Mouse (Mus musculus): Measurements from ENCODE around the gene H2al1f. TPM values are rescaled to one million over a fixed set of nuclear protein-coding genes. Genes with fewer than 3 reads are reported as not detected.

Gene H2al1f
- polyA plus RNA-seq, 1 experiment from 2014 or later, result not detected

GRCm38 (mm10) chrX:11346756-11347155, 31.8 kb downstream of the H2al1f start:
- 87% methylated on average over 3 of the region's 3 CpGs for WGBS
- H3K36me3 ChIP-seq (ENCODE audit: control insufficient read depth, insufficient read depth, low read length), result no peaks in the 10 kb centered on the region
- no peak for ATAC-seq (ENCODE audit: insufficient read depth, low FRiP score)
- no peak overlapping the region for H3K4me2 ChIP-seq (ENCODE audit: low read depth, low read length)
- H3K4me1 ChIP-seq (ENCODE audit: control insufficient read depth, insufficient read depth, low read length), result no peaks in the 10 kb centered on the region
- H3K27me3 ChIP-seq (ENCODE audit: control insufficient read depth, insufficient read depth, low read length), result peaks cover 9% of the 10 kb centered on the region; the same call in 1 of the 2 replicates
- no peak overlapping the region for H3K27ac ChIP-seq (ENCODE audit: low read length)
- no peaks in the 10 kb centered on the region for H3K9me3 ChIP-seq (replicated peaks; ENCODE audit: control insufficient read depth, low read length)
- H3K4me3 ChIP-seq (replicated peaks; ENCODE audit: low read length), result no peak overlapping the region
- no peak overlapping the region for H3K9ac ChIP-seq (ENCODE audit: low read length)

GRCm38 (mm10) chrX:11360823-11361222, 45.9 kb downstream of the H2al1f start:
- Histone ChIP-seq H3K4me3 (replicated peaks; ENCODE audit: low read length) (no peak overlapping the region), H3K9me3 (replicated peaks; ENCODE audit: control insufficient read depth, low read length) (no peaks in the 10 kb centered on the region), H3K4me1 (ENCODE audit: control insufficient read depth, insufficient read depth, low read length) (no peaks in the 10 kb centered on the region), H3K4me2 (ENCODE audit: low read depth, low read length) (no peak overlapping the region), H3K27me3 (ENCODE audit: control insufficient read depth, insufficient read depth, low read length) (peaks cover 11% of the 10 kb centered on the region; the same call in 1 of the 2 replicates), H3K27ac (ENCODE audit: low read length) (no peak overlapping the region), H3K36me3 (ENCODE audit: control insufficient read depth, insufficient read depth, low read length) (no peaks in the 10 kb centered on the region), H3K9ac (ENCODE audit: low read length) (no peak overlapping the region)
- no peak for ATAC-seq (ENCODE audit: insufficient read depth, low FRiP score)
- 83% methylated on average over 6 of the region's 6 CpGs for WGBS

- H3K36me3 ChIP-seq (ENCODE audit: control insufficient read depth, insufficient read depth, low read length), result no peaks in the 10 kb centered on the region
- ATAC-seq (ENCODE audit: insufficient read depth, low FRiP score), result no peak
- H3K4me3 ChIP-seq (replicated peaks; ENCODE audit: low read length), result no peak overlapping the region
- WGBS, result 81% methylated on average over 2 of the region's 2 CpGs
- H3K27me3 ChIP-seq (ENCODE audit: control insufficient read depth, insufficient read depth, low read length), result peaks cover 11% of the 10 kb centered on the region; the same call in 1 of the 2 replicates
- no peak overlapping the region for H3K9ac ChIP-seq (ENCODE audit: low read length)
- H3K9me3 ChIP-seq (replicated peaks; ENCODE audit: control insufficient read depth, low read length), result no peaks in the 10 kb centered on the region
- H3K27ac ChIP-seq (ENCODE audit: low read length), result no peak overlapping the region
- H3K4me2 ChIP-seq (ENCODE audit: low read depth, low read length), result no peak overlapping the region
- no peaks in the 10 kb centered on the region for H3K4me1 ChIP-seq (ENCODE audit: control insufficient read depth, insufficient read depth, low read length)
Observed at GRCm38 (mm10) chrX:11361261-11361660, 46.3 kb downstream of the H2al1f start.

GRCm38 (mm10) chrX:11363890-11364289, 48.9 kb downstream of the H2al1f start:
- Histone ChIP-seq H3K36me3 (ENCODE audit: control insufficient read depth, insufficient read depth, low read length) (no peaks in the 10 kb centered on the region), H3K27ac (ENCODE audit: low read length) (no peak overlapping the region), H3K4me3 (replicated peaks; ENCODE audit: low read length) (no peak overlapping the region), H3K27me3 (ENCODE audit: control insufficient read depth, insufficient read depth, low read length) (peaks cover 11% of the 10 kb centered on the region; the same call in 1 of the 2 replicates), H3K9me3 (replicated peaks; ENCODE audit: control insufficient read depth, low read length) (no peaks in the 10 kb centered on the region), H3K4me1 (ENCODE audit: control insufficient read depth, insufficient read depth, low read length) (no peaks in the 10 kb centered on the region), H3K9ac (ENCODE audit: low read length) (no peak overlapping the region), H3K4me2 (ENCODE audit: low read depth, low read length) (no peak overlapping the region)
- WGBS, result 70% methylated on average over 6 of the region's 6 CpGs
- ATAC-seq (ENCODE audit: insufficient read depth, low FRiP score), result no peak

Other genes starting within 250 kb of the H2al1f start
- not detected in 2 replicates for gene H2al1a, start 15.9 kb upstream of the H2al1f start, polyA plus RNA-seq (2015; fragmentation: Nextera tagmentation; extraction: Ambion mirVana)
- gene H2al1b, start 12.7 kb upstream of the H2al1f start, polyA plus RNA-seq (2015; fragmentation: Nextera tagmentation; extraction: Ambion mirVana), result not detected in 2 replicates
- gene H2al1c, start 9.5 kb upstream of the H2al1f start, polyA plus RNA-seq (2015; fragmentation: Nextera tagmentation; extraction: Ambion mirVana), result not detected in 2 replicates
- not detected in 2 replicates for gene H2al1d, start 6.3 kb upstream of the H2al1f start, polyA plus RNA-seq (2015; fragmentation: Nextera tagmentation; extraction: Ambion mirVana)
- not detected in 2 replicates for gene H2al1e, start 3.2 kb upstream of the H2al1f start, polyA plus RNA-seq (2015; fragmentation: Nextera tagmentation; extraction: Ambion mirVana)
- not detected in 2 replicates for gene H2al1g, start 3.1 kb downstream of the H2al1f start, polyA plus RNA-seq (2015; fragmentation: Nextera tagmentation; extraction: Ambion mirVana)
- not detected in 2 replicates for gene H2al1h, start 6.3 kb downstream of the H2al1f start, polyA plus RNA-seq (2015; fragmentation: Nextera tagmentation; extraction: Ambion mirVana)
- not detected in 2 replicates for gene H2al1i, start 9.5 kb downstream of the H2al1f start, polyA plus RNA-seq (2015; fragmentation: Nextera tagmentation; extraction: Ambion mirVana)
- not detected in 2 replicates for gene H2al1j, start 12.7 kb downstream of the H2al1f start, polyA plus RNA-seq (2015; fragmentation: Nextera tagmentation; extraction: Ambion mirVana)